Mouse (Mus musculus): ENCODE results near the gene AK157302. TPM values are rescaled to one million over a fixed set of nuclear protein-coding genes. Genes with fewer than 3 reads are reported as not detected.

The AK157302 gene
- polyA plus RNA-seq (2017; shearing (Covaris generic)) = not detected

GRCm38 (mm10) chr13:21495080-21495479 lies at the start of gene AK157302:
TSS of gene AK157302 (plus strand) at chr13:21495223.

DNA sequence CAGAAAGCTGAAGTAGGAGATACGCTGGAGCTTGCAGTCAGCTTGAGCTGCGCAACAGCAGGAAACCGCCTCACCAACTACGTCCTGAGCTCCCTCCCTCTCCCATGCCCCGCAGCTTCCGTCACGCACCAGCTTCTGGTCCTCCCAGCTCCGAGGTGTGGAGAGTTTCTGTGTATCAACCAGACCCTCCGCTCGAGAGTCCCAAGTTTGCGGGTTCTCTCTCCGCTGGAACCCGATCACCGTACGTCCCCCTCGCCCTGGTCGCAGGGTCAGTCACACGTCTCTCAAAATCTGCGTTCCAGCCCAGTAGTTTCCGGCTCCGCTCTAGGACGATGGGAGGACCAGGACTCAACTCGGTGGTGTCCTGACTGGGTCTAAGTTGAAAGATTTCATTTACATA lies 41.6 kb upstream of the AK157302 start, which contains the start of gene Zscan26:
Gene Zscan26 (minus strand): TSS at position 282 of the 400 bp plus-strand sequence.

DNA sequence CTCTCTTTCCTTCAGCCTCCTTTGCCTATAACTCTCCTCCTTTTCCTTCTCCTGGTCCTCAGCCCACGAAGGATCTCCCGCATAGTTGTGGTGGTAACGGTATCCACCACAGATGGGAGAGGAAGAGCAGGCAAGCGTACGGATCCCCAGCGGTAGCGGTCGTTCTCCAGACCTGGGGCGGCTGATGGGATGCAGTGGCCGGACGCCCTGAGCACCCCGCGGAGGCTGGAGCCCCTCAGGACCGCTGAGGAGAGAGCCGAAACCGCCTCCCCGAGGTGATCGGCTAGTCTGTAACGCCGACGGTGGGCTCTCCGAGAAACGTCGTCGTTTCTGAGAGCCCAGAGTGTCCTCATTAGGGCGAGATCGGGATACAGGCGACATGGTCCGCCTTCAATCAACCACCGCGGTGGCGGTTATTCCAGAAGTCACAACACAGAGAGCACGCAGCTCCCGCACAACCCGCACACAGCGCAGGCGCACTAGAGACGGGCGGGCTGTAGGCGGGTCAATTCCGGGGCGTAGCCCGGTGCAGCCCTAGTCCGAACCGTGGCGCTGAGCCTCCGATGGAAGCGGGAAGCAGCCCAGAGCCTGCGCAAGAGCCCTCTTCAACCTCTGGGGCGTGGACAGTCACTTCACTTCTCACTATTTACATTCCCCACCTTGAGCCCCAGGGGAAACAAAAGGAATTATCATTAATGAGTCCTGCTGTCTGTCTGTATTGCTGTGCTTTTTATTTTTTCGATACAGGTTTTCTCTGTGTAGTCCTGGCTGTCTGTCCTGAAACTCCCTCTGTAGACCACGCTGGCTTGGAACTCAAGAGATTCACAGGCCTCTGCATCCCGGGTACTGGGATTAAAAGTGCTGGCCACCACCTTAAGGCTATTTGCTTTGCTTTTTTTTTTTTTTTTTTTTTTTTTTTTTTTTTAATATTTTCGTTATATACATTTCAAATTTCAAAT lies 26.7 kb upstream of the AK157302 start, which contains the start of gene Nkapl:
Gene Nkapl (minus strand): TSS at position 449 of the 959 bp plus-strand sequence.

GRCm38 (mm10) chr13:21478759-21479670 lies 16.0 kb upstream of the AK157302 start, which contains the start of the genes Zkscan4 and Gm10065:
TSS of gene Zkscan4 (plus strand) at chr13:21478907.
TSS of gene Gm10065 (minus strand) at chr13:21479441.

GRCm38 (mm10) chr13:21501182-21501581 lies 6.2 kb downstream of the AK157302 start, which contains the start of gene Gm11273:
TSS of gene Gm11273 (minus strand) at chr13:21501418.

DNA sequence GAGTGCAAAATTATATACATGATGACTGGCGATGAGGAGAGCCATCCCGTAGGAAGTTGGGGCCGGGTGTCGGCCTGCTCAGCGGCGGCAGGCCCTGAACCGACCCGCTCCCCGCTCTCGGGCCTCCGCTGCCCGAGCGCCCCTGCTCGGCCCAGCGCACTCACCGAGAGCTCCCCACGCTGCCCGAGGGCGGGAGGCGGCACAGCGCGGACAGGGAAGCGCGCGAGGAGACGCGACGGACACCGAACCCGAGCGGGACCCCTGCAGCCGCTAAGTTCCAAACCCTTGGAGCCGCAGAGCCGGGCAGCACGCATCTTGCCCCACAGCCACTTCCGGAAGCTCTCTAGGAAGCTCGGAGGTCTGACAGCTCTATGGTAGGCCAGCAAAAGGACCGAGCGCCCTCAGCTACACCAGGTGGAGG lies 35.8 kb downstream of the AK157302 start, which contains the start of gene Zkscan8:
Gene Zkscan8 (minus strand): TSS at position 340 of the 421 bp plus-strand sequence.

DNA sequence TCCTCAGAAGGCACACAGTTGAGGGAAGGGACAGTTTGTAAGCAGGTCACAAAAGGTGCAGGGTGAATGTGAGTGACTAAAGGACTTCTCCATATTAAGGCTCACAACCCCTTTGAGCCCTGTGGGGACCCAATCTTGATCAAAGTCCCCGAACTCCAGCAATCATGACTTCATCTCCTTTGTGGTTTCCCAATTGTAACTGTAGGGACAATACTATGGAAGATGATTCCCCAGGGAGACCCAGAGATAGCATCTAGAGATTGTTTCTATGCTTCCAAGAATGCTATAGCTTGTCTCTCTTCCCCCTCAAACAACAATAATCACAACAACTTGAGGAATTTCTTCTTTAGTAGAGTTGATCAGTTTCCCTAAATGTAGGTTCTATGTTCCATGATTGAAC lies 47.7 kb downstream of the AK157302 start, which contains the start of gene Olfr1366:
Gene Olfr1366 (minus strand): TSS at position 101 of the 400 bp plus-strand sequence.

Other genes starting within 250 kb of the AK157302 start
- gene Gpx5, start 202.5 kb upstream of the AK157302 start, polyA plus RNA-seq (2017; shearing (Covaris generic)) = not detected
- gene Gpx6, start 183.1 kb upstream of the AK157302 start, polyA plus RNA-seq (2017; shearing (Covaris generic)) = not detected
- gene Olfr1367, start 148.3 kb upstream of the AK157302 start, polyA plus RNA-seq (2017; shearing (Covaris generic)) = not detected
- 11.1 TPM for gene Zscan12, start 132.4 kb upstream of the AK157302 start, polyA plus RNA-seq (2017; shearing (Covaris generic))
- 65.3 TPM for gene Zkscan3, start 92.5 kb upstream of the AK157302 start, polyA plus RNA-seq (2017; shearing (Covaris generic))
- gene Pgbd1, start 54.2 kb upstream of the AK157302 start, polyA plus RNA-seq (2017; shearing (Covaris generic)) = 0.51 TPM
- gene Zscan26, start 41.5 kb upstream of the AK157302 start, polyA plus RNA-seq (2017; shearing (Covaris generic)) = 7.3 TPM
- gene Nkapl, start 26.7 kb upstream of the AK157302 start, polyA plus RNA-seq (2017; shearing (Covaris generic)) = not detected
- gene Zkscan4, start 16.3 kb upstream of the AK157302 start, polyA plus RNA-seq (2017; shearing (Covaris generic)) = 0.13 TPM
- gene Gm10065, start 15.8 kb upstream of the AK157302 start, polyA plus RNA-seq (2017; shearing (Covaris generic)) = not detected
- 8.7 TPM for gene Gm11273, start 6.2 kb downstream of the AK157302 start, polyA plus RNA-seq (2017; shearing (Covaris generic))
- 7.3 TPM for gene Zkscan8, start 35.9 kb downstream of the AK157302 start, polyA plus RNA-seq (2017; shearing (Covaris generic))
- gene Olfr1366, start 47.6 kb downstream of the AK157302 start, polyA plus RNA-seq (2017; shearing (Covaris generic)) = not detected
- not detected for gene Olfr1535, start 64.7 kb downstream of the AK157302 start, polyA plus RNA-seq (2017; shearing (Covaris generic))
- not detected for gene Olfr1364, start 86.5 kb downstream of the AK157302 start, polyA plus RNA-seq (2017; shearing (Covaris generic))
- not detected for gene Olfr1362, start 118.8 kb downstream of the AK157302 start, polyA plus RNA-seq (2017; shearing (Covaris generic))
- not detected for gene Olfr11, start 147.3 kb downstream of the AK157302 start, polyA plus RNA-seq (2017; shearing (Covaris generic))
- not detected for gene Olfr1361, start 168.2 kb downstream of the AK157302 start, polyA plus RNA-seq (2017; shearing (Covaris generic))
- not detected for gene Olfr1360, start 182.2 kb downstream of the AK157302 start, polyA plus RNA-seq (2017; shearing (Covaris generic))
- not detected for gene Olfr1359, start 202.9 kb downstream of the AK157302 start, polyA plus RNA-seq (2017; shearing (Covaris generic))
- 2.4 TPM for gene Hist1h2bl, start 220.9 kb downstream of the AK157302 start, polyA plus RNA-seq (2017; shearing (Covaris generic))
- 14.3 TPM for gene Hist1h2ai, start 221.2 kb downstream of the AK157302 start, polyA plus RNA-seq (2017; shearing (Covaris generic))
- not detected for gene Hist1h3h, start 222.4 kb downstream of the AK157302 start, polyA plus RNA-seq (2017; shearing (Covaris generic))
- 0.87 TPM for gene Hist1h2bm, start 226.8 kb downstream of the AK157302 start, polyA plus RNA-seq (2017; shearing (Covaris generic))
- 0.80 TPM for gene Hist1h4j, start 239.8 kb downstream of the AK157302 start, polyA plus RNA-seq (2017; shearing (Covaris generic))